24 mouse cellular contexts compared by ENCODE assay signal in the genomic region with DNA sequence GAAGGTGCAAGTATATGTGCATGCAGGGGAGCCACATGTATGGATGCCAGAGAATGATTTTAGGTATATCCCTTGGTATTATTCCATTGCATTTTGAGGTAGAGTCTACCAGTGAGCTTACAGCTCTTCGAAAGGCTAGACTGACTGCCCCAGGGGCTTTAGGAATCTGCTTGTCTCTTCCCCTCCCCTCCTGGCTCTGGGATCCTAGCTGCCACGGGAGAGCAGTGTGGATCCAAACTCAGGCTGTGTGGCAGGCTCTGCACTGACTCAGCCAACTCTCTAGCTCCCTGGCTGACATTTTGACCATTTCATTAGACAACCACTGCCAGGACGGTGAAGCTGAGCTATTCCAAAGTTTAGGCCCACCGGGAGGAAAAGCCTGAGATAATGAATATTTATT. TPM values are rescaled to one million over a fixed set of nuclear protein-coding genes. Genes with fewer than 3 reads are reported as not detected.
A peak's percentile ranks its signal among the peaks of the same experiment; 100 is the strongest.
DNase-seq lines count a peak whose midpoint lies in the region; ATAC-seq and TF ChIP-seq lines count a peak whose summit lies in the region.
"Had no signal": no experiment of that assay in that cellular context is flagged by ENCODE, and none has a peak within 500 bp of the region (broad histone marks: within the 10 kb centered on the region; RNA-seq: fewer than 3 reads in every experiment).

No protein-coding gene starts in this region.

- no peak for TF ChIP-seq POLR2A in embryonic fibroblast, embryonic 13.5 days (IDR thresholded peaks at IDR 0.05; ENCODE audit: low read depth, low read length)

- no peak for DNase-seq in gastrocnemius, adult 2 months
- no peak for DNase-seq in gastrocnemius, postnatal 4 days (ENCODE audit: low spot score in 2 of 2)
- no peak for DNase-seq in heart, postnatal 0 days (ENCODE audit: low spot score)
- peak; percentile 41 for DNase-seq in kidney, postnatal 10 days
- no peak for DNase-seq in kidney, adult 11 months
- DNase-seq: adrenal gland, adult 8-10 months; adrenal gland, postnatal 36 days; cerebellum, adult 11-12 months; cerebellum, adult 9-11 months; cerebellum, postnatal 36 days; forebrain, postnatal 0 days; gastrocnemius, postnatal 25 days; heart, postnatal 14 days; kidney, adult 9 months had no signal

- H3K27me3 ChIP-seq in heart, postnatal 0 days (ENCODE audit: control insufficient read depth, insufficient read depth, low read length) = no peaks in the 10 kb centered on the region
- no peaks in the 10 kb centered on the region for H3K27me3 ChIP-seq in heart, embryonic 11.5 days (ENCODE audit: control insufficient read depth, insufficient read depth, low read length)
- H3K27me3 ChIP-seq: embryonic facial prominence, embryonic 13.5 days; forebrain, embryonic 13.5 days; heart, embryonic 12.5 days had no signal

- H3K9ac ChIP-seq in heart, postnatal 0 days (replicated peaks; ENCODE audit: low read depth, low read length) = no peak overlapping the region
- no peak overlapping the region for H3K9ac ChIP-seq in heart, embryonic 11.5 days (ENCODE audit: low read depth, low read length)
- H3K9ac ChIP-seq: embryonic facial prominence, embryonic 13.5 days; forebrain, embryonic 13.5 days; forebrain, postnatal 0 days; heart, embryonic 12.5 days had no signal

- H3K36me3 ChIP-seq in heart, postnatal 0 days (replicated peaks; ENCODE audit: control insufficient read depth, insufficient read depth, low read length) = no peaks in the 10 kb centered on the region
- H3K36me3 ChIP-seq in heart, embryonic 11.5 days (ENCODE audit: control insufficient read depth, insufficient read depth, low read length) = no peaks in the 10 kb centered on the region
- H3K36me3 ChIP-seq: embryonic facial prominence, embryonic 13.5 days; heart, embryonic 12.5 days had no signal

- ATAC-seq in heart, postnatal 0 days (ENCODE audit: insufficient read depth, low read depth) = no peak
- ATAC-seq in heart, embryonic 11.5 days (replicated peaks; ENCODE audit: insufficient number of reproducible peaks, low FRiP score, low TSS enrichment) = no peak
- ATAC-seq in megakaryocyte-erythroid progenitor cell, adult 5-6 weeks (replicated peaks; ENCODE audit: low FRiP score, low TSS enrichment, poor library complexity, severe bottlenecking) = no peak
- ATAC-seq: activated CD4-positive, CD25-positive, alpha-beta regulatory T cell, adult 4 months; forebrain, embryonic 13.5 days; forebrain, postnatal 0 days; hindbrain, embryonic 16.5 days; inflammation-experienced regulatory T-cells, adult 6 months had no signal

- intact Hi-C loops in gastrocnemius, adult 2 months (cut with DNase I) = no loop called here

- H3K4me3 ChIP-seq in gastrocnemius, adult 2 months = no peak overlapping the region
- H3K4me3 ChIP-seq in heart, postnatal 0 days (ENCODE audit: low read depth, low read length) = no peak overlapping the region
- no peak overlapping the region for H3K4me3 ChIP-seq in heart, embryonic 11.5 days (ENCODE audit: low read depth, low read length)
- no peak overlapping the region for H3K4me3 ChIP-seq in embryonic fibroblast, embryonic 13.5 days (ENCODE audit: insufficient read depth, low read length)
- H3K4me3 ChIP-seq: embryonic facial prominence, embryonic 13.5 days; forebrain, embryonic 13.5 days; heart, embryonic 12.5 days had no signal

- no peak overlapping the region for H3K4me2 ChIP-seq in heart, postnatal 0 days (ENCODE audit: low read depth, low read length)
- no peak overlapping the region for H3K4me2 ChIP-seq in heart, embryonic 11.5 days
- H3K4me2 ChIP-seq: embryonic facial prominence, embryonic 13.5 days; forebrain, embryonic 13.5 days; heart, embryonic 12.5 days had no signal

- no peaks in the 10 kb centered on the region for H3K9me3 ChIP-seq in heart, postnatal 0 days (replicated peaks; ENCODE audit: control insufficient read depth, low read length)
- no peaks in the 10 kb centered on the region for H3K9me3 ChIP-seq in heart, embryonic 11.5 days (replicated peaks; ENCODE audit: control insufficient read depth, low read length)
- H3K9me3 ChIP-seq: embryonic facial prominence, embryonic 13.5 days; forebrain, embryonic 13.5 days; heart, embryonic 12.5 days had no signal

- no peak for TF ChIP-seq EP300 in heart, postnatal 0 days (IDR thresholded peaks at IDR 0.05; ENCODE audit: low read depth)

- WGBS in heart, postnatal 0 days = 63% methylated on average over 4 of the region's 4 CpGs
- 54% methylated on average over 4 of the region's 4 CpGs for WGBS in heart, embryonic 11.5 days (ENCODE audit: insufficient replicate concordance)

- peak overlapping the region; percentile 68 for H3K27ac ChIP-seq in gastrocnemius, adult 2 months
- H3K27ac ChIP-seq in heart, postnatal 0 days (ENCODE audit: low read depth) = 0 out of 2 replicates have a peak overlapping the region, but pooled peaks have one; percentile 47
- no peak overlapping the region for H3K27ac ChIP-seq in heart, embryonic 11.5 days (ENCODE audit: low read depth, low read length)
- H3K27ac ChIP-seq in embryonic fibroblast, embryonic 13.5 days (ENCODE audit: insufficient read depth, low read length) = peak overlapping the region; percentile 98; the same call in 1 of the 2 replicates
- H3K27ac ChIP-seq: embryonic facial prominence, embryonic 13.5 days; forebrain, embryonic 13.5 days had no signal

- no peak for TF ChIP-seq CTCF in gastrocnemius, adult 2 months (IDR thresholded peaks at IDR 0.05)
- TF ChIP-seq CTCF in heart, postnatal 0 days (IDR thresholded peaks at IDR 0.05; ENCODE audit: low read depth) = no peak
- TF ChIP-seq CTCF in embryonic fibroblast, embryonic 13.5 days (IDR thresholded peaks at IDR 0.05; ENCODE audit: borderline replicate concordance, insufficient read depth, low read length) = no peak

- peaks cover 7% of the 10 kb centered on the region; the same call in 1 of the 2 replicates for H3K4me1 ChIP-seq in heart, postnatal 0 days (ENCODE audit: control insufficient read depth, insufficient read depth)
- no peaks in the 10 kb centered on the region for H3K4me1 ChIP-seq in heart, embryonic 11.5 days (ENCODE audit: control insufficient read depth, insufficient read depth, low read length)
- peaks cover 15% of the 10 kb centered on the region for H3K4me1 ChIP-seq in embryonic fibroblast, embryonic 13.5 days (ENCODE audit: control insufficient read depth, insufficient read depth, low read length)
- H3K4me1 ChIP-seq: forebrain, embryonic 13.5 days had no signal

RNA-seq across cellular contexts. Expression of gene Igfbp7, which starts 32.3 kb away (rescaled TPM):
- 10 to 100 TPM; 63.6 to 92.5 TPM for total RNA-seq in gastrocnemius, adult 2 months (2021)
- total RNA-seq in gastrocnemius, postnatal 4 days (2021) = 100 to 1,000 TPM; 295 to 321 TPM
- 106 and 151 TPM in 2 replicates for total RNA-seq in heart, postnatal 0 days (2014; rRNA removed; ENCODE audit: low replicate concordance)
- polyA plus RNA-seq in heart, postnatal 0 days (2015; fragmentation: Nextera tagmentation; extraction: Ambion mirVana) = 218 and 230 TPM in 2 replicates
- 35.3 and 38.1 TPM in 2 replicates for polyA plus RNA-seq in heart, embryonic 11.5 days (2014; fragmentation: Nextera tagmentation; extraction: Ambion mirVana)
- 406 and 784 TPM in 2 replicates for polyA plus RNA-seq in embryonic fibroblast, embryonic 13.5 days (2011; ENCODE audit: insufficient read length, low read depth, missing spikeins)
- 0.42 TPM in 1 of 2 replicates, not detected in the other for total RNA-seq in megakaryocyte-erythroid progenitor cell, adult 5-6 weeks (2014; fragmentation: Nextera tagmentation)
- total RNA-seq in megakaryocyte-erythroid progenitor cell, adult 5-6 weeks (2017) = not detected in 2 replicates
- total RNA-seq: MEL had no signal

Comparison
In these comparisons a context has a peak if more than half of its experiments do, and no peak if none do; other contexts are left out.
1. RNA of gene Igfbp7, which starts 32.3 kb away (total RNA-seq): 295 to 321 TPM in gastrocnemius, postnatal 4 days, 106 to 151 TPM in heart, postnatal 0 days and 63.6 to 92.5 TPM in gastrocnemius, adult 2 months; 0.42 TPM in megakaryocyte-erythroid progenitor cell, adult 5-6 weeks; every median in the first group is over 10 times any median in the second.